In the genomic region with DNA sequence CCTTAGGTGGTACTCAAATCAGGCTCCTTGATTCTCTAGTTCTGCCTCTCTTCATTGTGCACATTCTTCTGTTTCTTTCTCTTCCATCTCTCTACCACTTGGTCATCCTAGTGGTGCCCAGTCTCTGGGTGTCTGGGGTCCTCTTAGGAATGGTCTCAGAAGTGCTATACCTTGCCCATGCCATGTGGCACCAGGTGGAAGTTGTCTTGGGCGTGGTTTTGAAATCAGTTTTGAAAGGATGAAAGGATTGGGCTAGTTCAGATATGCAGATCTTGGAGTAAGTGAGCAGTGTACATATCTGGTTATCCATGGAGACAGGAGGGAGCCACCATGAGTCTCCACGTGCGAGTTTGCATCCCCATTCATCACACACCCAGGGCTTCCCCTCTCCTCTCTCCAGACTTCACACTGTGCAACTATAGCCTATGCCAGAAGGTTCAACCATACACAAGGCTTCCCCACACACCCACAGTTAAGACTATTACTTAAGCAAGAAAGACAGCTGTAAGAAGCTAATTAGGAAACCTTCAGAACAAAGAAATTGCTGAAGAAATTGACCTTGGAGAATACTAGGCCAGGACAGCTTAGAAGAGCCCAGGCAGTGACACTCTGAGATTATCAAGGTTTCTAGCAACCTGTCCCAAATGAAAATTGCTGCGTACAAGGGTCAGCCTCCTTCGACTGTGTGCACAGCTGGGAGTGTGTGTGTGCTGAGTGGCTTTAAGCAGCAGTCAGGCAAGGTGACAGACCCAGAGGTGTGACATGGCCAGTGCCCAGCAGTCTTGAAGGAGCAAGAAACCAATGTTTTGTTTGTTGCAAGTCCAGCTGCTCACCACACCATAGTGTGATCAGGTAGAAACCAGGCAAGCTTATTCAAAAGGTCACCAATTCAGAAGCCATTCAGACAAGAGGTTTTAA, we compare ENCODE assay signal across 9 mouse cellular contexts. TPM values are rescaled to one million over a fixed set of nuclear protein-coding genes. Genes with fewer than 3 reads are reported as not detected.
DNase-seq lines count a peak whose midpoint lies in the region; ATAC-seq and TF ChIP-seq lines count a peak whose summit lies in the region.
"Had no signal": no experiment of that assay in that cellular context is flagged by ENCODE, and none has a peak within 500 bp of the region (broad histone marks: within the 10 kb centered on the region; RNA-seq: fewer than 3 reads in every experiment).

No protein-coding gene starts in this region.

- TF ChIP-seq CTCF in lung, embryonic 14.5 days (IDR thresholded peaks at IDR 0.05; ENCODE audit: low read depth), result no peak
- TF ChIP-seq CTCF in embryonic fibroblast, embryonic 13.5 days (IDR thresholded peaks at IDR 0.05; ENCODE audit: borderline replicate concordance, insufficient read depth, low read length), result no peak
- no peak for TF ChIP-seq CTCF in midbrain, postnatal 0 days (IDR thresholded peaks at IDR 0.05)

- H3K36me3 ChIP-seq in lung, embryonic 14.5 days (ENCODE audit: insufficient read depth), result peaks cover 46% of the 10 kb centered on the region
- H3K36me3 ChIP-seq in intestine, embryonic 16.5 days (ENCODE audit: control insufficient read depth, insufficient read depth, low read length), result peaks cover 16% of the 10 kb centered on the region
- peaks cover 23% of the 10 kb centered on the region for H3K36me3 ChIP-seq in midbrain, postnatal 0 days (ENCODE audit: insufficient read depth, low read length)

- H3K4me1 ChIP-seq in lung, embryonic 14.5 days (ENCODE audit: insufficient read depth), result no peaks in the 10 kb centered on the region
- peaks cover 15% of the 10 kb centered on the region for H3K4me1 ChIP-seq in embryonic fibroblast, embryonic 13.5 days (ENCODE audit: control insufficient read depth, insufficient read depth, low read length)
- no peaks in the 10 kb centered on the region; the same call in none of the 2 replicates for H3K4me1 ChIP-seq in intestine, embryonic 16.5 days (ENCODE audit: control insufficient read depth, insufficient read depth, low read length)
- H3K4me1 ChIP-seq in midbrain, postnatal 0 days (ENCODE audit: insufficient read depth, low read length), result no peaks in the 10 kb centered on the region

- DNase-seq in lung, embryonic 14.5 days, result peak; percentile 16
- DNase-seq in lung, postnatal 25 days (ENCODE audit: low spot score), result no peak
- no peak for DNase-seq in midbrain, postnatal 0 days (ENCODE audit: low spot score)
- no peak for DNase-seq in thymus, postnatal 36 days
- DNase-seq in spleen, postnatal 4 days (ENCODE audit: low spot score in 2 of 2), result no peak
- DNase-seq in urinary bladder, postnatal 25 days (ENCODE audit: low spot score), result no peak
- DNase-seq: thymus, adult 18-20 months had no signal

- 37% methylated on average over 5 of the region's 5 CpGs for WGBS in lung, embryonic 14.5 days
- WGBS in intestine, embryonic 16.5 days, result 35% methylated on average over 5 of the region's 5 CpGs
- WGBS in midbrain, postnatal 0 days, result 49% methylated on average over 5 of the region's 5 CpGs

- no peaks in the 10 kb centered on the region for H3K9me3 ChIP-seq in lung, embryonic 14.5 days (ENCODE audit: low read depth, low read length)
- no peaks in the 10 kb centered on the region for H3K9me3 ChIP-seq in intestine, embryonic 16.5 days (ENCODE audit: control insufficient read depth, low read length)
- no peaks in the 10 kb centered on the region for H3K9me3 ChIP-seq in midbrain, postnatal 0 days (ENCODE audit: low read length)

- peak; percentile 53 for ATAC-seq in lung, embryonic 14.5 days (ENCODE audit: insufficient read depth)
- peak; percentile 37 for ATAC-seq in intestine, embryonic 16.5 days
- no peak for ATAC-seq in midbrain, postnatal 0 days (ENCODE audit: low FRiP score)

- H3K4me3 ChIP-seq in lung, embryonic 14.5 days (ENCODE audit: low read depth, low read length), result no peak overlapping the region
- no peak overlapping the region for H3K4me3 ChIP-seq in embryonic fibroblast, embryonic 13.5 days (ENCODE audit: insufficient read depth, low read length)
- no peak overlapping the region for H3K4me3 ChIP-seq in intestine, embryonic 16.5 days (ENCODE audit: low read length)
- H3K4me3 ChIP-seq in midbrain, postnatal 0 days (ENCODE audit: low read depth, low read length), result no peak overlapping the region

- H3K27me3 ChIP-seq in lung, embryonic 14.5 days (ENCODE audit: insufficient read depth, low read length), result no peaks in the 10 kb centered on the region
- H3K27me3 ChIP-seq in intestine, embryonic 16.5 days (replicated peaks; ENCODE audit: control insufficient read depth, insufficient read depth, low read length), result no peaks in the 10 kb centered on the region
- H3K27me3 ChIP-seq in midbrain, postnatal 0 days (ENCODE audit: insufficient read depth, low read length), result no peaks in the 10 kb centered on the region

- H3K4me2 ChIP-seq in lung, embryonic 14.5 days, result no peak overlapping the region
- no peak overlapping the region for H3K4me2 ChIP-seq in intestine, embryonic 16.5 days (ENCODE audit: low read depth, low read length)
- no peak overlapping the region for H3K4me2 ChIP-seq in midbrain, postnatal 0 days (ENCODE audit: low read depth, low read length, poor library complexity, severe bottlenecking)

- no peak; the same call in 1 of the 2 replicates for TF ChIP-seq POLR2A in embryonic fibroblast, embryonic 13.5 days (IDR thresholded peaks at IDR 0.05; ENCODE audit: low read depth, low read length)

- H3K27ac ChIP-seq in lung, embryonic 14.5 days (ENCODE audit: low read depth), result no peak overlapping the region
- peak overlapping the region; percentile 0; the same call in 1 of the 2 replicates for H3K27ac ChIP-seq in embryonic fibroblast, embryonic 13.5 days (ENCODE audit: insufficient read depth, low read length)
- H3K27ac ChIP-seq in intestine, embryonic 16.5 days (ENCODE audit: low read length), result no peak overlapping the region; the same call in 1 of the 2 replicates
- H3K27ac ChIP-seq in midbrain, postnatal 0 days (ENCODE audit: low read depth, low read length), result no peak overlapping the region

- no peak overlapping the region for H3K9ac ChIP-seq in lung, embryonic 14.5 days
- no peak overlapping the region for H3K9ac ChIP-seq in intestine, embryonic 16.5 days (ENCODE audit: low read depth, low read length)
- H3K9ac ChIP-seq in midbrain, postnatal 0 days (replicated peaks; ENCODE audit: low read length, poor library complexity, severe bottlenecking), result 0 out of 2 replicates have a peak overlapping the region, but pooled peaks have one; percentile 1

RNA-seq across cellular contexts. Expression of gene Rps15a, which starts 12.3 kb away (rescaled TPM):
- polyA plus RNA-seq in lung, embryonic 14.5 days (2014; fragmentation: Nextera tagmentation; extraction: Ambion mirVana), result 868 and 955 TPM in 2 replicates
- 1,481 and 1,872 TPM in 2 replicates for polyA plus RNA-seq in embryonic fibroblast, embryonic 13.5 days (2011; ENCODE audit: insufficient read length, low read depth, missing spikeins)
- polyA plus RNA-seq in intestine, embryonic 16.5 days (2015; fragmentation: Nextera tagmentation; extraction: Ambion mirVana), result 594 and 625 TPM in 2 replicates
- total RNA-seq in midbrain, postnatal 0 days (2014; rRNA removed), result 196 and 242 TPM in 2 replicates
- polyA plus RNA-seq in midbrain, postnatal 0 days (2015; fragmentation: Nextera tagmentation; extraction: Ambion mirVana), result 322 and 337 TPM in 2 replicates

RNA-seq across cellular contexts. Expression of gene Arl6ip1, which starts 25.7 kb away (rescaled TPM):
- 352 and 375 TPM in 2 replicates for polyA plus RNA-seq in lung, embryonic 14.5 days (2014; fragmentation: Nextera tagmentation; extraction: Ambion mirVana)
- polyA plus RNA-seq in embryonic fibroblast, embryonic 13.5 days (2011; ENCODE audit: insufficient read length, low read depth, missing spikeins), result 132 and 159 TPM in 2 replicates
- polyA plus RNA-seq in intestine, embryonic 16.5 days (2015; fragmentation: Nextera tagmentation; extraction: Ambion mirVana), result 488 and 495 TPM in 2 replicates
- 444 and 461 TPM in 2 replicates for total RNA-seq in midbrain, postnatal 0 days (2014; rRNA removed)
- polyA plus RNA-seq in midbrain, postnatal 0 days (2015; fragmentation: Nextera tagmentation; extraction: Ambion mirVana), result 651 and 727 TPM in 2 replicates
